Mouse (Mus musculus) cerebellum, adult 8-10 months (tissue): ENCODE measurements around the gene Pom121l12.

Source experiments
- DNase-seq: peaks from one replicate; pipeline ENCODE4 v3.0.0; 2022

The Pom121l12 gene

GRCm38 (mm10) chr11:14598976-14599375 is at the start of gene Pom121l12:
Pom121l12 (plus strand) TSS chr11:14599276.
- no peak for DNase-seq

GRCm38 (mm10) chr11:14611859-14612258 is 12.8 kb downstream of the Pom121l12 start:
- no peak for DNase-seq
